Mouse (Mus musculus) limb, embryonic 15.5 days (tissue): ENCODE measurements around the gene Sf3a1. TPM values are rescaled to one million over a fixed set of nuclear protein-coding genes. Genes with fewer than 3 reads are reported as not detected.
A peak's percentile ranks its signal among the peaks of the same experiment; 100 is the strongest.

ENCODE experiments used
- ATAC-seq: fragments of 200-750 bp; cut with Nextera tagmentation; 2 replicates; pipeline ENCODE4 v1.8.0; 2017; ENCODE audit warnings: low read depth, moderate TSS enrichment; ENCODE audit not compliant: insufficient number of reproducible peaks, low FRiP score, low TSS enrichment
- H3K27ac ChIP-seq: fragments of 300-500 bp; sonication (generic); 2 replicates; pipeline ENCODE4 v1.5.1; 2015; ENCODE audit warnings: moderate library complexity, mild to moderate bottlenecking, inconsistent platforms
- H3K27me3 ChIP-seq: fragments of 300-500 bp; sonication (generic); 2 replicates; pipeline ENCODE4 v1.6.1; 2015; ENCODE audit warnings: inconsistent platforms
- H3K36me3 ChIP-seq: fragments of 300-500 bp; sonication (generic); 2 replicates; pipeline ENCODE4 v1.6.1; 2015; ENCODE audit warnings: inconsistent platforms
- H3K4me1 ChIP-seq: fragments of 300-500 bp; sonication (generic); 2 replicates; pipeline ENCODE4 v1.6.1; 2015; ENCODE audit warnings: inconsistent platforms
- H3K4me2 ChIP-seq: fragments of 300-500 bp; sonication (generic); 2 replicates; pipeline ENCODE4 v1.6.1; 2015; ENCODE audit warnings: mild to moderate bottlenecking, inconsistent platforms
- H3K4me3 ChIP-seq: fragments of 300-500 bp; sonication (generic); 2 replicates; pipeline ENCODE4 v1.5.1; 2015; ENCODE audit warnings: mild to moderate bottlenecking, inconsistent platforms
- H3K9ac ChIP-seq: fragments of 300-500 bp; sonication (generic); 2 replicates; pipeline ENCODE4 v1.6.1; 2015; ENCODE audit warnings: inconsistent platforms
- H3K9me3 ChIP-seq: fragments of 300-500 bp; sonication (generic); 2 replicates; pipeline ENCODE4 v1.6.1; 2016; ENCODE audit warnings: inconsistent platforms
- WGBS: fragments of 180-500 bp; shearing (Covaris S2); methylation state at CpG from one replicate; pipeline ENCODE4 v1.1.7; 2015; 5-methylcytosine and 5-hydroxymethylcytosine counted together
- polyA plus RNA-seq: library from polyadenylated mRNA; unstranded; fragments of >200 nt; fragmentation: Nextera tagmentation; extraction: Ambion mirVana; gene quantifications from 2 replicates; pipeline ENCODE4 v1.2.1, GENCODE M21; 2015

Gene Sf3a1
- polyA plus RNA-seq, 1 experiment from 2014 or later: 45.2 TPM

DNA sequence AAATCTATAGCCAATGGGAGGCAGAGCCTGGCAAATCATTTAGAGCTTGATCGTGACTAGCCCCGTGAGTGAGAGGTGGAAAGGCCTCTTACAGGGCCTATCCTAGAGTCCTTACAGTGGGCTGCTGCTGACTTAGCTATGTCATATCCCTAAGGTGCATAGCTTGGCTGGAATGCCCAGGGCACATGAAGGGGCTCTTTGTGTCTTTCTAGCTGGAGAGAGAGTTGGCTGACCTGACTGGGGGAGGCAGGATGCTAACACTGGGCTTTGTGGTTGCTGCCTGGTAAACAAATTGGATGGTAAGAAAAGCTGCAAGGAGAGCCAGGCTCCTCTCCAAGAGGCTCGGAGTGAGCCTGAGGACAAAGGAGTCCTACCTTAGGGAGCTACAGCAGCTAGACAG lies 32.6 kb downstream of the Sf3a1 start:
- H3K27ac ChIP-seq: peak overlapping the region; percentile 79
- H3K27me3 ChIP-seq: no peaks in the 10 kb centered on the region
- H3K36me3 ChIP-seq: 0 out of 2 replicates have a peak, but pooled peaks cover 6% of the 10 kb centered on the region
- H3K9ac ChIP-seq: no peak overlapping the region
- H3K4me3 ChIP-seq: no peak overlapping the region
- ATAC-seq: peak; percentile 50; the same call in 1 of the 2 replicates
- no peaks in the 10 kb centered on the region for H3K9me3 ChIP-seq
- 61% methylated on average over 3 of the region's 3 CpGs for WGBS
- H3K4me1 ChIP-seq: peaks cover 62% of the 10 kb centered on the region
- no peak overlapping the region for H3K4me2 ChIP-seq

DNA sequence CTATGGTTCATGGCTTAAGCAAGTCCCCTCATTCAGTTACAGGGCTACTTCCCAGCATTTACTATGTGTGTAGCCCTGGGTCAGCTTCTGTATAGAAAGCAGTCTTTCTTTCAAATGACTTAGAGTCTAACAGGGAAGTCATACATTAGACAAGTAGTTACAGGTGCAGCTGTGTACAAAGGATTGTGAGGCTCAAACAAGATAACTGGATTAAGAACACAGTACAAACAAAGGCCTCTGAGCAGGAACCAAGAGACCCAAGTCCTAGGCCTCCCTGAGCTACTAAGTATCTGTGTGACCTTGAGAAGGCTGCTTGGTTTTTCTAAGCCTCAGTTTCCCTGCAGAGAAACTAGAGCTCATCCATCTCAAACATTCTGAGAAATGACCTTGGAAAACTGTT lies 33.3 kb downstream of the Sf3a1 start:
- ATAC-seq: no peak
- Histone ChIP-seq H3K4me1 (peaks cover 56% of the 10 kb centered on the region), H3K27ac (peak overlapping the region; percentile 79), H3K9me3 (no peaks in the 10 kb centered on the region), H3K36me3 (0 out of 2 replicates have a peak, but pooled peaks cover 6% of the 10 kb centered on the region), H3K27me3 (no peaks in the 10 kb centered on the region), H3K4me2 (no peak overlapping the region), H3K9ac (no peak overlapping the region), H3K4me3 (no peak overlapping the region)

DNA sequence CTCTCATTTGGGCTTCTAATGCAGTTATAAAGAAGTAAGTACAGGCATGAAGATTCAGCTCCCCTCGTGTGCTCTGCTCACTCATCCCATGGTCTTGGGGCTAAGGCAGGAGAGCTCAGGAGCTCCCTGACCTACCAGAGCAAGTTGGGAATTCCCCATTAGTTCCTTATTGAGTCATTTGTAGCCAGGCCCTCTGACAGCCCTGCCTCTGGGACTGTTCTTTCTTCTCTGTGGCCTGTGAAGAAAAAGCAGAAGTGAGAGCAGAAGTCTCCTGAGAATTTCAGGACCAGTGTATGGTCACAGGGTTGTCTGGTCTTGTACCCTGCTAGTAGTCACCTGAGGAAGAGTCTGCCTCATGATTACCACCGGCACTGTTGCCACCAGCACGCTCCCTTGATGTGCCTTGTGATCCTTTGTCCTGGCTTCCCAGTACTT lies 35.5 kb downstream of the Sf3a1 start:
- peaks cover 42% of the 10 kb centered on the region for H3K4me1 ChIP-seq
- no peaks in the 10 kb centered on the region for H3K9me3 ChIP-seq
- no peak overlapping the region for H3K4me2 ChIP-seq
- H3K36me3 ChIP-seq: 0 out of 2 replicates have a peak, but pooled peaks cover 6% of the 10 kb centered on the region
- H3K9ac ChIP-seq: no peak overlapping the region
- H3K4me3 ChIP-seq: no peak overlapping the region
- H3K27me3 ChIP-seq: no peaks in the 10 kb centered on the region
- H3K27ac ChIP-seq: no peak overlapping the region
- 82% methylated on average over 3 of the region's 3 CpGs for WGBS
- ATAC-seq: no peak

DNA sequence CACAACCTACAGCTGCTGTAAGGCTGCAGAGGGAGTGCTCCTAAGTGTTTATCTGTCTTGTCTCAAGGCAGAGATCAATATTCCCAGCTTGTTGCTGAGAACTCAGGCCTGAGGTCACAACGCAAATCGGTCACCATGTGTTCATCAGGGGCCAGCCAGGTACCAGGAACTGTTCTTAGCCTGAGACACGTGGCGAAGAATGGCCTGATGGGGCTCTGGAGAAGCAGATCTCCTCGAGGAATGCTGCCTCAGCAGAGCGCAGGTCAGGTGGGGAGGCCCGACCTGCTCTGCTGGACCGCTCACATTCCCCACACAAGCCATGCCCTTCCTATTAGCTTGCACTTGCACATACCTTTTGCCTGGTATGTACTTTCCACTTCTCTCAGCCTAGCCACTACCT lies 36.5 kb downstream of the Sf3a1 start:
- H3K27ac ChIP-seq: no peak overlapping the region
- 60% methylated on average over 8 of the region's 8 CpGs for WGBS
- no peaks in the 10 kb centered on the region for H3K27me3 ChIP-seq
- H3K4me2 ChIP-seq: no peak overlapping the region
- ATAC-seq: no peak
- 0 out of 2 replicates have a peak, but pooled peaks cover 6% of the 10 kb centered on the region for H3K36me3 ChIP-seq
- no peak overlapping the region for H3K4me3 ChIP-seq
- H3K9ac ChIP-seq: no peak overlapping the region
- H3K9me3 ChIP-seq: no peaks in the 10 kb centered on the region
- peaks cover 32% of the 10 kb centered on the region for H3K4me1 ChIP-seq

DNA sequence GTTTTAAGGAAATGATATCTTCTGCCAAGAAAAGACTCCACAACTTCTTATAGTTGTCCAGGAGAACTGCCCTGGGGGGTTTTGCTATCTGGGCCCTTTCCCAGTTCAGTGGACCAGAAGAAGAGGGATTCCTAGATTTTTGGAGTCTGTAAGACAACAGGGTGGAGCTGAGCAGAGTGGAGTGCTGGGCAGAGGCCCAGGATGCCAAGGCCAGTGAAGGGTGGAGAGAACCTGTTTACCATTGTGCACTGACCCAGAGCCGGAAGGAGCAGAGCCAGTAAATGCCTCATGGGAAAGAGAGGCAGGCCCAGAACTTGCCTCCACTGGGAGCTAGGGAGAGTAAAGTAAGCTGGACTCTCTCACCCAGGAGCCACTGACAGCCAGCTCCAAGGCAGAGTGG lies 37.5 kb downstream of the Sf3a1 start:
- no peak overlapping the region; the same call in 1 of the 2 replicates for H3K27ac ChIP-seq
- ATAC-seq: no peak
- peaks cover 21% of the 10 kb centered on the region; the same call in 1 of the 2 replicates for H3K4me1 ChIP-seq

DNA sequence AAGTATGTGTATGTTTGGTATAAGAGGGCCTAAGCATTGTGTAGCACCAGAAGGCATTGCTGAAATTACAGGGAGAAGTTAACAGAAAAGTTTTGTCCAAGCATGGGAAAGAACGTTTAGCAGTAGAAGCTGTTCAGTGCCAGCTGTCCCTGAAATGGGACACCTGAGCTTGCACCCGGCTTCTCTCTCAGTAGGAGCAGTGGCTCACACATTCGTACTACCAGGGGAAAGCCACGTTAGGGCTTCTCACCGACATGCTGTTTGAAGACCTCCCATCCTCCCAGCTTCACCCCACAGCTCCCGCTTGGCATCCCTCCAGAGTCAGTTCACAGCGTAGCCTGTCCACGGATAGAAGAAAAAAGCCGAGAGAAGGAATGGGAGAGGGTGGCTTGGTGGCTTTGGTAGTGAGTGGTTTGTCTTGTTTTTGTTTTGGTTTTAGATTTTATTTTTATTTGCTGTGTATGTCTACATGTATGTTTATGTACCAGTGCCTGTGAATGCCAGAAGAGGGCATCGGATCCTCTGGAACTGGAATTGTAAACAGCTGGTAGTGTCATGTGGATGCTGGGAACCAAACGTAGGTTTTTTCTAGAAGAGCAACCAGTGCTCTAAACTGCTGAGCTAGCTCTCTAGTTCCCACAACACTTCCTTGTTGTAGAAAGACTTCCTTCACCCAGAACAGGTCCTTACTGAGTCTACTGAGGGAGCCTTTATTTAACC lies 42.0 kb downstream of the Sf3a1 start:
- H3K36me3 ChIP-seq: peaks cover 17% of the 10 kb centered on the region
- no peaks in the 10 kb centered on the region for H3K9me3 ChIP-seq
- H3K4me1 ChIP-seq: peaks cover 16% of the 10 kb centered on the region
- H3K27me3 ChIP-seq: no peaks in the 10 kb centered on the region
- no peak for ATAC-seq
- H3K4me3 ChIP-seq: no peak overlapping the region
- WGBS: 60% methylated on average over 11 of the region's 11 CpGs
- no peak overlapping the region for H3K27ac ChIP-seq
- no peak overlapping the region for H3K9ac ChIP-seq
- H3K4me2 ChIP-seq: no peak overlapping the region

More for the DNA sequence above, 37.5 kb downstream of the Sf3a1 start:
- peaks cover 6% of the 10 kb centered on the region; the same call in 1 of the 2 replicates for H3K36me3 ChIP-seq
- no peak overlapping the region for H3K4me2 ChIP-seq
- no peak overlapping the region for H3K4me3 ChIP-seq
- no peaks in the 10 kb centered on the region for H3K27me3 ChIP-seq
- H3K9me3 ChIP-seq: no peaks in the 10 kb centered on the region
- WGBS: 67% methylated on average over 1 of the region's 1 CpGs
- H3K9ac ChIP-seq: no peak overlapping the region

DNA sequence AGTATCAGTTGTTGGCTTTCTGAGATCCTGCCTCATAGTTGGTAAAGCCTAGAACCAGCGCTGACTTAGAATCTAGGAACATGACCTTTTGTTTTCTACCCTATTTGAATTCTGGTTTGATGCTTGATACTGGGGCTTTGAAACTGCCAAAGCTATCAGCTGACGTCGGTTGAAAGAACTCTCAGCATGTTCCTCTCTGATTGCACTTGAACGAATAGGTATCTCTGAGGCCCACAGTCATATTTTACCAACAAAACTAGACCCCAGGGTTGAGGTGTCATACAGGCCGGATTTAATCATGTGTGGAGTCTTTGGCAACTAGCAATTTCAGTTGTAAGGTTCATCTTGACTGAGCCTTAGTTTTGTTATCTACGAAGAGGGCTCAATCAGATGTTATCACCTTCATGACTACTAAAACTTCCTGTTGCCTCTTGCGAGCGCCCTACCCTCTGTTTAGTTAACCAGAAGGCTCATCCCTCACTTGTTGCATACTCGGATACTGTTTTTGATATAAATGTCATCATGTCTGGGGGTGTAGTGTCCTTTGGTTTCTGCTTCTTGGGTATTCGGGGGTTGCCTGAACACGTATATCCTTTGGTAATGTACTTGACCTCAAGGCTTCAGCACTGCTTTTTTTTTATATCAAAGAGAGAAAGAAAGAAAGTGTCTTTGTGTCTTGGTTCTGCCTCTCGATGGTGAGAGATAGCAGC lies 43.0 kb downstream of the Sf3a1 start:
- no peak for ATAC-seq
- no peak overlapping the region for H3K4me2 ChIP-seq
- peak overlapping the region; percentile 47; the same call in 1 of the 2 replicates for H3K27ac ChIP-seq
- H3K27me3 ChIP-seq: no peaks in the 10 kb centered on the region
- H3K9me3 ChIP-seq: no peaks in the 10 kb centered on the region
- H3K4me1 ChIP-seq: peaks cover 11% of the 10 kb centered on the region
- no peak overlapping the region for H3K4me3 ChIP-seq
- H3K36me3 ChIP-seq: peaks cover 27% of the 10 kb centered on the region
- 79% methylated on average over 12 of the region's 12 CpGs for WGBS
- no peak overlapping the region for H3K9ac ChIP-seq

DNA sequence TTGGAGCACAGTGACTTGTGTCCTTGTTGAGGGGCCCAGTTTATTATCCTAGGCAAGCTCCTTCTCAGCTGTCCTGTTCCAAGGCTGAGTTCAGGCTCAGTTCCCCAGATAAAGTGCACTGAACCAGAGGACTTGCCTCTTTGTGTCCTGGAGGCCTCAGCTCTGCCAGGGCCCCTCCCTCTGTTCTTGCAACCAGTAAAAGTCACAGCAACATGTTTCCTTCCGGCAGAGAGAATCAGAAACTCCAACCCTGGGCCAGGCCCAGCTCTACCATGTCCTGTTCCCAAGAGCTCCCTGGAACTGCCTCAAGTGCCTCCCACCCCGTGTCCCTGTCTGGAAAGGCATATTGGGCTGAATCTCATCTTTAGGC lies 43.5 kb downstream of the Sf3a1 start:
- H3K36me3 ChIP-seq: peaks cover 33% of the 10 kb centered on the region
- H3K4me3 ChIP-seq: no peak overlapping the region
- WGBS: 12% methylated on average over 2 of the region's 2 CpGs
- H3K27ac ChIP-seq: peak overlapping the region; percentile 47; the same call in 1 of the 2 replicates
- no peaks in the 10 kb centered on the region for H3K27me3 ChIP-seq
- no peak overlapping the region for H3K9ac ChIP-seq
- no peak for ATAC-seq
- H3K4me2 ChIP-seq: no peak overlapping the region
- H3K4me1 ChIP-seq: peaks cover 11% of the 10 kb centered on the region
- no peaks in the 10 kb centered on the region for H3K9me3 ChIP-seq

DNA sequence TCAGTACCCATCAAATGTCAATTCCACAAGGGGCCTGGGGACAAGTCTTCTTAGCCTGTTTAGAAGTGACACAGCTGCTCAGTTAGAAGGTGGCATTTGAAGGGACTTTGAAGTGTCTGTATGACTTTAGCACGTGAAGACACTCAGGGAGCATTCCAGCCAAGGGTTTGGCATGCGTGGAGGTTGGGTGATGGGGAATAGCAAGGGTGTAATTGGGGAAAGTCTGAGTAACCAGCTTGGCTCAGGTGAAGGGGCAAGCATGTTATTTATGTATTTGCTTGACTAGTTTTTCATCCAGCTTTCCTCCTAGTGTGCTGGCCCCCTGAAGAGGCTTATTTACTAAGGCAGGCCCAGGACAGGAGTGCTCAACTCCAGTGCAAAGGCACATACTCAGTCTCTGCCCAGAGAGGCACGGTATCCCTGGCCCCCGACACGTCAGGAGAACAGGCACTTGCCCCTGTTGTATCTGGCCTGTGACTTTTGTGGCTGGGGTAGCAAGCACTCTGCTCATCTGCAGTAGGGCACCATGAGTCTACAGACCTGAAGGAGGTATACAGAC lies 45.0 kb downstream of the Sf3a1 start:
- Histone ChIP-seq H3K27ac (no peak overlapping the region), H3K27me3 (no peaks in the 10 kb centered on the region), H3K9ac (no peak overlapping the region), H3K36me3 (peaks cover 47% of the 10 kb centered on the region), H3K9me3 (no peaks in the 10 kb centered on the region), H3K4me1 (peaks cover 11% of the 10 kb centered on the region), H3K4me2 (no peak overlapping the region), H3K4me3 (no peak overlapping the region)
- ATAC-seq: no peak
- WGBS: 72% methylated on average over 5 of the region's 5 CpGs

DNA sequence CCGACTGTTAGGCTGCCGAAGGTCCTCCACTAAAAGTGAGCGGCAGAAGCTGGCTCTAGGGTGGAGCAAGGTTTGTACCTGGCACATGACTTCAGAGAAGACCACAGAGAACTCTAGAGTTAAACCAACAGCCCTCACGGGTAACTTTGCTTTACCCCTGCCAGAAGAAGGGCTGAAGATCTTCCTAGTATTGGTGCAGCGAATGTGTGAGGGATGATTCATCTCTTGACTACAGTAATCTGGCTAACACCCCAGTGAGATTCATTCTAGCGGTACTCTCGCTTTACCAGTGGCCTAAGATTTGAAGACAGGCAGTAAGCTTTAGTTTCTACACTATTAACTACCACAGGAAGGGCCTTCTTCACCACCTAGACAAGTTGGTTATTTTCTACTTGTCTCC lies 45.8 kb downstream of the Sf3a1 start:
- no peak overlapping the region for H3K4me2 ChIP-seq
- no peaks in the 10 kb centered on the region for H3K27me3 ChIP-seq
- peaks cover 11% of the 10 kb centered on the region for H3K4me1 ChIP-seq
- no peak overlapping the region for H3K9ac ChIP-seq
- ATAC-seq: no peak
- H3K4me3 ChIP-seq: no peak overlapping the region
- WGBS: 86% methylated on average over 7 of the region's 7 CpGs
- no peaks in the 10 kb centered on the region for H3K9me3 ChIP-seq
- no peak overlapping the region for H3K27ac ChIP-seq
- H3K36me3 ChIP-seq: peaks cover 55% of the 10 kb centered on the region

DNA sequence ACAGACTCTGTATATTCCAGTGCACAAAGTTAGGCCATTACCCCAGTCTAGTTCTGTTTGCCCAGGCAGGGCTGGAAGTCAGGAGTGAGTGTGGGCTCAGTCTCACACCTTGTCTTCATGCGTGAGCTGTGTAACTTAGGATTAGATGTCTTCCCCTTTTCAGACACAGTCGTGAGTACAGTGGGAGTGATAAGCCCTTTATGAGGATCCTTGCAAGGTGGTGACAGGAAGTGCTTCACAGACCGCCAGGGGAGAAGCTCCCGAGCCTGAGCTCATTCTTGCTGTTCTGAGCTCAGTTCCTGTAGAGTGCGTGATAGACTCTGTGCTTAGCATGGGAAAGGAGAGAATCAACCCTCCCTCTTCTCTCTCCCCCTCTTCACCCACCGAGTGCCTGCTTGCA lies 46.4 kb downstream of the Sf3a1 start:
- Histone ChIP-seq H3K4me2 (no peak overlapping the region), H3K36me3 (peaks cover 61% of the 10 kb centered on the region), H3K9ac (no peak overlapping the region), H3K9me3 (no peaks in the 10 kb centered on the region), H3K4me1 (peaks cover 11% of the 10 kb centered on the region), H3K4me3 (no peak overlapping the region), H3K27ac (no peak overlapping the region), H3K27me3 (no peaks in the 10 kb centered on the region)
- no peak for ATAC-seq
- WGBS: 68% methylated on average over 6 of the region's 6 CpGs

DNA sequence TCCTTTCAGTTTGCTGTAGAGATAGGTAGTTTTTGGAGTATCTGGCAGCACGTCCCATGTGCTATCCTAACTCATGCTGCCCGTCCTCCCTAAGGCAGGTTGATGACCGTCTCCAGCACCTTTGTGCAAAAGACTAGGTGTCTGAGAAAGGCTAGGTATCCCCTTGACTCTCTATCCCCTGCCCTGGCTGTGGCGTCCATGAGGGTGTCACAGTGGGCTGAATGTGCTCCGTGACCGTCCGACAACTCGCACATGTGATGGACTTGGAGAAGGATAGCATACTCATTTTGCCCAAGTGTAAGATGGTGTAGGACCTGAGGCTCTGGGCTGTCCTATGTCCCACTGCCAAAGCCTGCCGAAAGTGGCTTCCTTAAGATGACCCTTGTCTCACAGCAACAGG lies 47.5 kb downstream of the Sf3a1 start:
- Histone ChIP-seq H3K9me3 (no peaks in the 10 kb centered on the region), H3K27me3 (no peaks in the 10 kb centered on the region), H3K4me3 (no peak overlapping the region), H3K4me2 (no peak overlapping the region), H3K9ac (no peak overlapping the region), H3K4me1 (peaks cover 11% of the 10 kb centered on the region), H3K27ac (no peak overlapping the region), H3K36me3 (peaks cover 72% of the 10 kb centered on the region)
- WGBS: 93% methylated on average over 9 of the region's 9 CpGs
- no peak for ATAC-seq
